Mouse (Mus musculus) thymus, adult 2 months (tissue): Measurements from ENCODE around the gene Zfp444.

Source experiments
- CTCF ChIP-seq: fragments of 200-500 bp; IDR thresholded peaks from 2 replicates; pipeline ENCODE4 v1.5.1; 2012; ENCODE audit warnings: mild to moderate bottlenecking, control low read depth, low read length, moderate library complexity, borderline replicate concordance; ENCODE audit not compliant: control insufficient read depth, poor library complexity, insufficient read depth; ENCODE audit errors: extremely low read depth
- POLR2A ChIP-seq: fragments of 200-500 bp; IDR thresholded peaks from 2 replicates; pipeline ENCODE4 v1.6.1; 2012; ENCODE audit warnings: mild to moderate bottlenecking, low read length, control low read depth, moderate library complexity; ENCODE audit not compliant: control insufficient read depth, poor library complexity, insufficient read depth; ENCODE audit errors: extremely low read depth

- no peak for TF ChIP-seq CTCF
- no peak for TF ChIP-seq POLR2A
Observed at GRCm38 (mm10) chr7:6132646-6133045, 39.4 kb upstream of the Zfp444 start.
